Mouse (Mus musculus) MEL (cell line): Measurements from ENCODE around the gene Opa1.

Source experiments
- CHD1 ChIP-seq: IDR thresholded peaks from 2 replicates; pipeline ENCODE4 v1.6.1; 2012; ENCODE audit warnings: low read depth, mild to moderate bottlenecking, inconsistent platforms, low read length, improper control_type of control experiment
- CTCF ChIP-seq, 3 experiments: IDR thresholded peaks in 2 of 3; conservative IDR thresholded peaks in 1 of 3; 2 replicates each; pipeline ENCODE4 v1.5.1; 2011 to 2012; ENCODE audit warnings: low read length in 3 of 3, low read depth in 2 of 3, mild to moderate bottlenecking in 2 of 3, improper control_type of control experiment in 1 of 3, inconsistent platforms in 1 of 3, mixed read lengths in 1 of 3, moderate library complexity in 1 of 3; ENCODE audit not compliant: control insufficient read depth in 1 of 3, insufficient read depth in 1 of 3, poor library complexity in 1 of 3, severe bottlenecking in 1 of 3
- EP300 ChIP-seq, 2 experiments: IDR thresholded peaks; 2 replicates each; pipeline ENCODE4 v1.6.1; 2011; ENCODE audit warnings: improper control_type of control experiment in 2 of 2, low read length in 2 of 2, low read depth in 1 of 2, mild to moderate bottlenecking in 1 of 2
- MEF2A ChIP-seq: IDR thresholded peaks from 2 replicates; pipeline ENCODE4 v1.6.1; 2014; ENCODE audit warnings: low read depth, mild to moderate bottlenecking, inconsistent platforms, low read length, improper control_type of control experiment; ENCODE audit not compliant: poor library complexity, insufficient replicate concordance, severe bottlenecking; ENCODE audit errors: extremely low read depth
- NELFE ChIP-seq: IDR thresholded peaks from 2 replicates; pipeline ENCODE4 v1.6.1; 2011; ENCODE audit warnings: low read depth, low read length, improper control_type of control experiment
- POLR2A ChIP-seq, 2 experiments: IDR thresholded peaks; 2 replicates each; pipeline ENCODE4 v1.6.1; 2011 to 2012; ENCODE audit warnings: low read length in 2 of 2, mild to moderate bottlenecking in 2 of 2, control low read depth in 1 of 2, improper control_type of control experiment in 1 of 2, low read depth in 1 of 2, moderate library complexity in 1 of 2; ENCODE audit not compliant: control insufficient read depth in 1 of 2, insufficient read depth in 1 of 2, poor library complexity in 1 of 2
- POLR2AphosphoS5 ChIP-seq: IDR thresholded peaks from 2 replicates; pipeline ENCODE4 v1.6.1; 2012; ENCODE audit warnings: low read depth, borderline replicate concordance, mild to moderate bottlenecking, inconsistent platforms, low read length, moderate library complexity, mixed read lengths
- ZNF384 ChIP-seq: IDR thresholded peaks from 2 replicates; pipeline ENCODE4 v1.6.1; 2012; ENCODE audit warnings: low read depth, mild to moderate bottlenecking, inconsistent platforms, low read length, improper control_type of control experiment

DNA sequence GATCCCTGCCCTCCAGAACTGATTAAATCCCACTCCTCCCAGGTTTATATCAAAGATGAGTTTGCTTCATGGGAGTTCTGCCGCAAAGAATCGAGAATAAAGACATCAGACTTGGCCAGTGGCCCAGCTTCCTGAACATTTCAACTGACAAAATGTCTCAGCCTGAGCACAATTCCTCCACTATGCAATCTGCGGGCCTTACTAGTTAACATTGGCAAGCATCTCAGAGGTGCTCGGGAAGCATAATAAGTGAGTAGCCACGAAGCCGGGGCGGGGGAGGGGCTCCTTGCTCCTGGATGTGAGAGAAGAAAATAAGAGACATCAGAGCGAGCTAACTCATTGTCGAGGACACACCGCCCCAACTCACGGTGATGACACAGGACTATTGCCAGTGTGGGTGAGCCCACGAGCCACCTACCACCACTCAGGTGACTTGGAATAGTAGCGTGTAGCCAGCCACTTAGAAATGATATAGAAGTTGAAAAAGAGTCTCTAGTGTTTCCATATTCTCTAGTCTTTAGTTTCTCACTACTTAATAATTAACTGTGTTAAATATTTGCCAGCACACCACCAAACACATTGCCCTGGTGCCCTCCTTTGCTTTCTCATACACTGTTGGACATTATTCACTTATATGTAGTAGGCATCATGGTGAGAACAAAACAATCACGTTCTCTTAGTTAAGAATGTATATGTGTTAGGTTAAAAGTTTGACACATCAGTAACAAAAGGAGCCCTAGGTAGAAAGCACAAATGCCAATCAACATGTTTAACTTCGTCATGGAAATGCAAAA is 42.5 kb upstream of the Opa1 start:
- TF ChIP-seq CHD1, result no peak
- TF ChIP-seq POLR2A (IDR thresholded peaks at IDR 0.05; ENCODE audit: control insufficient read depth in 1 of 2, insufficient read depth in 1 of 2, low read depth in 1 of 2, low read length in 2 of 2, poor library complexity in 1 of 2), result no peak
- no peak for TF ChIP-seq MEF2A
- TF ChIP-seq NELFE, result no peak
- no peak for TF ChIP-seq POLR2AphosphoS5
- no peak for TF ChIP-seq ZNF384
- no peak for TF ChIP-seq EP300 (IDR thresholded peaks at IDR 0.05; ENCODE audit: low read depth in 1 of 2, low read length in 2 of 2)
- TF ChIP-seq CTCF (IDR thresholded peaks at IDR 0.05 in 2 of 3, conservative IDR thresholded peaks at IDR 0.05 in 1 of 3; ENCODE audit: control insufficient read depth in 1 of 3, insufficient read depth in 1 of 3, low read depth in 2 of 3, low read length in 3 of 3, poor library complexity in 1 of 3, severe bottlenecking in 1 of 3), result no peak
